Mouse (Mus musculus) spleen, adult 2 months (tissue): ENCODE measurements at regions not wholly inside any gene's neighbourhood (a gene's known extent, or its start where the extent isn't known, plus 50 kb on each side); places are given as distances from the start of the nearest gene placed in this dataset.

Source experiments
- CTCF ChIP-seq: fragments of 200-500 bp; IDR thresholded peaks from 2 replicates; pipeline ENCODE4 v1.5.1; 2011; ENCODE audit warnings: mild to moderate bottlenecking, inconsistent platforms; ENCODE audit not compliant: insufficient read depth, insufficient read length, insufficient replicate concordance; ENCODE audit errors: extremely low read depth
- POLR2A ChIP-seq: fragments of 200-500 bp; IDR thresholded peaks from 2 replicates; pipeline ENCODE4 v1.6.1; 2011; ENCODE audit warnings: low read depth, low read length, inconsistent platforms

DNA sequence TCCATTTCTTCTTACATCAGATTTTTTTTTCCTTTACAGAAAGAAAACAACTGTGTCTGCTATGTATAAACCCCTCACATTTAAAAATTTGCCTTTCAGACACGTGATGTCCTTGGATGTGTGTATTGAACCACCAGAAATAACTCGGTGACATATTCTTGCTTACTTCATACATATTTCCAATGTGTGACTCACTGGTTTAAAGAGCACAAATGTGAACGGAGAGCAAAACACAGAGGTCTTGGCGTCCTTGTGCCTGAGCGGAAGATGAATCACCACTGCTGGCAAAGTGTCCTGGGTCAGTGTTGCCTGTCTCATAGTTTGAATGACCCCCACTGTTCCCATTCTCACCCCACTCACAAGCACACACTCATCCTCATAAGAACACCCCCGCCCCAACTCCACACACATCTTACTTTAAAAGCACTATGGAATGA is 94.0 kb upstream of the Trim52 start:
- no peak for TF ChIP-seq POLR2A
- no peak for TF ChIP-seq CTCF
